Comparison of ENCODE assay signal across 8 mouse cellular contexts in genomic region chr12:102702356-102703110, GRCm38 (mm10). TPM values are rescaled to one million over a fixed set of nuclear protein-coding genes. Genes with fewer than 3 reads are reported as not detected.
DNase-seq lines count a peak whose midpoint lies in the region; ATAC-seq and TF ChIP-seq lines count a peak whose summit lies in the region.

No protein-coding gene starts in this region.

- H3K27me3 ChIP-seq in intestine, embryonic 16.5 days (replicated peaks; ENCODE audit: control insufficient read depth, insufficient read depth, low read length), result no peaks in the 10 kb centered on the region
- H3K27me3 ChIP-seq in liver, adult 2 months (ENCODE audit: control insufficient read depth, insufficient read depth, low read length), result no peaks in the 10 kb centered on the region
- H3K27me3 ChIP-seq in stomach, embryonic 15.5 days (replicated peaks), result no peaks in the 10 kb centered on the region

- peak; percentile 88 for DNase-seq in layer of hippocampus, adult 11-12 months (ENCODE audit: low spot score)
- no peak for DNase-seq in layer of hippocampus, adult 9-10 months (ENCODE audit: low spot score)
- DNase-seq in cerebellum, adult 9-11 months, result peak; percentile 76
- peak; percentile 90 for DNase-seq in gastrocnemius, postnatal 10 days
- DNase-seq in liver, adult 2 months (ENCODE audit: extremely low read depth, low read depth, low spot score), result peak; percentile 63
- peak; percentile 93 for DNase-seq in naive thymus-derived CD4-positive, alpha-beta T cell, adult 2 months (ENCODE audit: low read depth)

- H3K4me1 ChIP-seq in intestine, embryonic 16.5 days (ENCODE audit: control insufficient read depth, insufficient read depth, low read length), result peaks cover 74% of the 10 kb centered on the region
- H3K4me1 ChIP-seq in liver, adult 2 months (ENCODE audit: control insufficient read depth, insufficient read depth, low read length), result peaks cover 10% of the 10 kb centered on the region
- peaks cover 44% of the 10 kb centered on the region for H3K4me1 ChIP-seq in stomach, embryonic 15.5 days

- no peak for ATAC-seq in intestine, embryonic 16.5 days
- ATAC-seq in stomach, embryonic 15.5 days (ENCODE audit: insufficient read depth, low FRiP score, low read depth), result no peak

- TF ChIP-seq CTCF in liver, adult 2 months (IDR thresholded peaks at IDR 0.05; ENCODE audit: low read depth, low read length), result peak; percentile 25; the same call in 1 of the 2 replicates

- H3K4me3 ChIP-seq in intestine, embryonic 16.5 days (ENCODE audit: low read length), result peak overlapping the region; percentile 84
- peak overlapping the region; percentile 20 for H3K4me3 ChIP-seq in liver, adult 2 months (ENCODE audit: insufficient read depth, low read depth, low read length)
- peak overlapping the region; percentile 81 for H3K4me3 ChIP-seq in stomach, embryonic 15.5 days (replicated peaks)

- peaks cover 30% of the 10 kb centered on the region; the same call in 1 of the 2 replicates for H3K79me2 ChIP-seq in liver, adult 2 months (ENCODE audit: control insufficient read depth, insufficient read depth, low read length)

- H3K4me2 ChIP-seq in intestine, embryonic 16.5 days (ENCODE audit: low read depth, low read length), result peak overlapping the region; percentile 91
- peak overlapping the region; percentile 95 for H3K4me2 ChIP-seq in stomach, embryonic 15.5 days

- no peak for TF ChIP-seq POLR2A in liver, adult 2 months (IDR thresholded peaks at IDR 0.05; ENCODE audit: extremely low read depth, insufficient read depth, low read length)

- no peaks in the 10 kb centered on the region for H3K36me3 ChIP-seq in intestine, embryonic 16.5 days (ENCODE audit: control insufficient read depth, insufficient read depth, low read length)
- no peaks in the 10 kb centered on the region for H3K36me3 ChIP-seq in liver, adult 2 months (ENCODE audit: control insufficient read depth, insufficient read depth, low read length)
- H3K36me3 ChIP-seq in stomach, embryonic 15.5 days, result no peaks in the 10 kb centered on the region

- H3K27ac ChIP-seq in intestine, embryonic 16.5 days (ENCODE audit: low read length), result peak overlapping the region; percentile 84
- 0 out of 2 replicates have a peak overlapping the region, but pooled peaks have one; percentile 7 for H3K27ac ChIP-seq in liver, adult 2 months (replicated peaks; ENCODE audit: insufficient read depth, low read depth, low read length)
- 0 out of 2 replicates have a peak overlapping the region, but pooled peaks have one; percentile 37 for H3K27ac ChIP-seq in stomach, embryonic 15.5 days

- WGBS in intestine, embryonic 16.5 days, result 12% methylated on average over 15 of the region's 15 CpGs
- 18% methylated on average over 15 of the region's 15 CpGs for WGBS in liver, adult 2 months
- WGBS in stomach, embryonic 15.5 days, result 9% methylated on average over 15 of the region's 15 CpGs

- peak overlapping the region; percentile 87 for H3K9ac ChIP-seq in intestine, embryonic 16.5 days (ENCODE audit: low read depth, low read length)
- H3K9ac ChIP-seq in liver, adult 2 months (ENCODE audit: low read depth, low read length), result no peak overlapping the region; the same call in 1 of the 2 replicates
- H3K9ac ChIP-seq in stomach, embryonic 15.5 days, result no peak overlapping the region

- H3K9me3 ChIP-seq in intestine, embryonic 16.5 days (ENCODE audit: control insufficient read depth, low read length), result no peaks in the 10 kb centered on the region
- H3K9me3 ChIP-seq in stomach, embryonic 15.5 days, result no peaks in the 10 kb centered on the region

RNA-seq across cellular contexts. Expression of gene Itpk1, which starts 2.2 kb away (rescaled TPM):
- 1 to 10 TPM; 5.6 to 6.0 TPM for total RNA-seq in gastrocnemius, postnatal 10 days (2021)
- polyA plus RNA-seq in intestine, embryonic 16.5 days (2015; fragmentation: Nextera tagmentation; extraction: Ambion mirVana), result 51.4 and 57.1 TPM in 2 replicates
- 7.9 and 8.3 TPM in 2 replicates for total RNA-seq in liver, adult 2 months (2014; rRNA removed)
- 21.0 and 22.8 TPM in 2 replicates for polyA plus RNA-seq in liver, adult 2 months (2012; rRNA removed)
- 20.1 and 21.9 TPM in 2 replicates for polyA plus RNA-seq in stomach, embryonic 15.5 days (2015; fragmentation: Nextera tagmentation; extraction: Ambion mirVana)

RNA-seq across cellular contexts. Expression of gene Moap1, which starts 40.9 kb away (rescaled TPM):
- total RNA-seq in gastrocnemius, postnatal 10 days (2021), result 1 to 10 TPM; 6.4 to 6.8 TPM
- polyA plus RNA-seq in intestine, embryonic 16.5 days (2015; fragmentation: Nextera tagmentation; extraction: Ambion mirVana), result 19.3 and 20.2 TPM in 2 replicates
- total RNA-seq in liver, adult 2 months (2014; rRNA removed), result 0.54 and 1.0 TPM in 2 replicates
- polyA plus RNA-seq in liver, adult 2 months (2012; rRNA removed), result 0.15 and 0.37 TPM in 2 replicates
- 20.7 and 25.0 TPM in 2 replicates for polyA plus RNA-seq in stomach, embryonic 15.5 days (2015; fragmentation: Nextera tagmentation; extraction: Ambion mirVana)

RNA-seq across cellular contexts. Expression of gene Tmem251, which starts 41.0 kb away (rescaled TPM):
- 1 to 10 TPM; 2.3 to 2.7 TPM for total RNA-seq in gastrocnemius, postnatal 10 days (2021)
- 16.9 and 17.2 TPM in 2 replicates for polyA plus RNA-seq in intestine, embryonic 16.5 days (2015; fragmentation: Nextera tagmentation; extraction: Ambion mirVana)
- total RNA-seq in liver, adult 2 months (2014; rRNA removed), result 1.8 and 2.0 TPM in 2 replicates
- polyA plus RNA-seq in liver, adult 2 months (2012; rRNA removed), result 1.2 and 1.6 TPM in 2 replicates
- 12.2 and 12.9 TPM in 2 replicates for polyA plus RNA-seq in stomach, embryonic 15.5 days (2015; fragmentation: Nextera tagmentation; extraction: Ambion mirVana)

RNA-seq across cellular contexts. Expression of gene Gm28051, which starts 55.0 kb away (rescaled TPM):
- not detected for total RNA-seq in gastrocnemius, postnatal 10 days (2021)
- not detected in 2 replicates for polyA plus RNA-seq in intestine, embryonic 16.5 days (2015; fragmentation: Nextera tagmentation; extraction: Ambion mirVana)
- not detected in 2 replicates for total RNA-seq in liver, adult 2 months (2014; rRNA removed)
- not detected in 2 replicates for polyA plus RNA-seq in liver, adult 2 months (2012; rRNA removed)
- not detected in 2 replicates for polyA plus RNA-seq in stomach, embryonic 15.5 days (2015; fragmentation: Nextera tagmentation; extraction: Ambion mirVana)

RNA-seq across cellular contexts. Expression of gene Gon7, which starts 55.1 kb away (rescaled TPM):
- total RNA-seq in gastrocnemius, postnatal 10 days (2021), result 1 to 10 TPM; 6.7 to 7.4 TPM
- polyA plus RNA-seq in intestine, embryonic 16.5 days (2015; fragmentation: Nextera tagmentation; extraction: Ambion mirVana), result 26.7 and 30.0 TPM in 2 replicates
- total RNA-seq in liver, adult 2 months (2014; rRNA removed), result 5.0 and 5.6 TPM in 2 replicates
- 11.3 and 11.5 TPM in 2 replicates for polyA plus RNA-seq in liver, adult 2 months (2012; rRNA removed)
- 28.7 and 29.2 TPM in 2 replicates for polyA plus RNA-seq in stomach, embryonic 15.5 days (2015; fragmentation: Nextera tagmentation; extraction: Ambion mirVana)

Comparison
In these comparisons a context has a peak if more than half of its experiments do, and no peak if none do; other contexts are left out.
1. H3K27ac ChIP-seq: peak in every context shown above with its lines; median percentile 84 in intestine, embryonic 16.5 days; 37 in stomach, embryonic 15.5 days; 7 in liver, adult 2 months.
2. H3K4me3 ChIP-seq: peak in every context shown above with its lines; median percentile 84 in intestine, embryonic 16.5 days; 81 in stomach, embryonic 15.5 days; 20 in liver, adult 2 months.
3. RNA of gene Moap1, which starts 40.9 kb away (polyA plus RNA-seq): 20.7 to 25.0 TPM in stomach, embryonic 15.5 days and 19.3 to 20.2 TPM in intestine, embryonic 16.5 days; 0.15 to 0.37 TPM in liver, adult 2 months; every median in the first group is over 10 times any median in the second.